Mouse (Mus musculus) central nervous system, embryonic 14 days (tissue): Measurements from ENCODE around the gene Bche. TPM values are rescaled to one million over a fixed set of nuclear protein-coding genes. Genes with fewer than 3 reads are reported as not detected.

Source experiments
- polyA plus RNA-seq: library from polyadenylated mRNA; depleted of rRNA; stranded (reverse); fragments of >200 nt; gene quantifications from 2 replicates; pipeline ENCODE4 v1.2.3, GENCODE M21; 2012; rRNA removed

Bche gene
- polyA plus RNA-seq: 0.82 and 1.6 TPM in 2 replicates

DNA sequence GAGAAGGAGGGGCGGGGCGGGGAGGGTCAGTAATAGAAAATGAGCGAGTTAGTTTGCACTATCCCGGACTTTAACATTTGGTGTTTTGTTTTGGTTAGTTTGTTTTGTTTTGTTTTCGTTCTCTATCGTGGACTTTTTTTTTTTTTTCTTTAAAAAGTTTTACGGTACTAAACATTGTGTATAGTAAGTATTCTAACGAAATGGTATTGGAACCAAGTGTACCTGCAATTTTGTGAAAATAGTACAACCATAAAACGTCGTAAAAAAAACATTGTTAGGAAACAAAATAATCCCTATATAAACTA, at the start of gene Bche:
TSS of gene Bche (minus strand) at position 6 of the 305 bp plus-strand sequence.

